Mouse (Mus musculus) liver, postnatal 0 days (tissue): ENCODE results near the gene Trappc13.

Source experiments
- CTCF ChIP-seq: sonication (generic); IDR thresholded peaks from 2 replicates; pipeline ENCODE4 v1.5.1; 2016; ENCODE audit warnings: antibody characterized with exemption, low read depth
- EP300 ChIP-seq: IDR thresholded peaks from 2 replicates; pipeline ENCODE4 v1.6.1; 2016; ENCODE audit warnings: antibody characterized with exemption, low read depth, mild to moderate bottlenecking

DNA sequence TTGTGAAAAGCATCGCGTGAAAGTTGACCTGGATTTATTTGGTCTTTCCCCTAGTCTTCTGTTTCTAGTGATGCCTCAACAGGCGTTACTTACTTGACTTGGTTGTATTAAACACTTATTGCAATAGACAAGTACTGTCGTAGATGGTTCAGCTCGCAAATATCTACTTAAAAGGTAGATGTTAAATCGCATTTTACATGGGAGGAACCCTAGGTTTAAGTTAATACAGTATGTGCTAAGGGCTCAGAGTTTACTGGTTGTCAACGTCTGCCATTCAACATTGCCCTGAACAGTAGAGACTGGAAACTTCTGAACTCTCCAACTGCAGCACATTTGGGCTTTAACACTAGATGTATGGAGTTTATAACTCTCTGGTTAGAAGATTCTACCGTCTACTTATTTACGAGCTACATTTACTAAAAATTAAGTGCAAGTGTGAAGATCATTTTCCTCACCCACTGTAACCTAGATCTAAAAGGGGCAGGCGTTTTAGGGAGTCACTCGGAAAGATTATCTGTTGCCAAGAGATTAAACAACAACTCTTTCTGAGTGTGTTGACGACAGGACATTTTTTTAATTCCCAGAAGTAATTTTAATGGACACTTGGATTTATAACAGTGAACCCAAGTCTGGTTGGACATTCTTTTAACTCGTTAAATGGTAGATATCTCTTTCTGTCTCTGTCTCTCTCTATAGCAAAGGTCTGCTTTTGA, 1.1 kb upstream of the Trappc13 start:
- no peak for TF ChIP-seq CTCF
- TF ChIP-seq EP300 = peak; percentile 43; the same call in 1 of the 2 replicates
